16 mouse cellular contexts compared by ENCODE assay signal in genomic region chr12:68618337-68618736, GRCm38 (mm10).
"Had no signal": no experiment of that assay in that cellular context is flagged by ENCODE, and none has a peak within 500 bp of the region (broad histone marks: within the 10 kb centered on the region; RNA-seq: fewer than 3 reads in every experiment).

No protein-coding gene starts in this region.

- ATAC-seq: hindbrain, embryonic 16.5 days; intestine, embryonic 16.5 days; liver, embryonic 12.5 days had no signal

- DNase-seq: gastrocnemius, adult 2 months; gastrocnemius, postnatal 10 days; gastrocnemius, postnatal 25 days; heart, adult 18-20 months; heart, postnatal 14 days; heart, postnatal 36 days; kidney, adult 11 months; kidney, adult 9 months; kidney, postnatal 14 days; kidney, postnatal 36 days; layer of hippocampus, adult 9-11 months; layer of hippocampus, postnatal 36 days; left cerebral cortex, postnatal 4 days had no signal
